Comparison of ENCODE assay signal across 8 mouse cellular contexts in the genomic region with DNA sequence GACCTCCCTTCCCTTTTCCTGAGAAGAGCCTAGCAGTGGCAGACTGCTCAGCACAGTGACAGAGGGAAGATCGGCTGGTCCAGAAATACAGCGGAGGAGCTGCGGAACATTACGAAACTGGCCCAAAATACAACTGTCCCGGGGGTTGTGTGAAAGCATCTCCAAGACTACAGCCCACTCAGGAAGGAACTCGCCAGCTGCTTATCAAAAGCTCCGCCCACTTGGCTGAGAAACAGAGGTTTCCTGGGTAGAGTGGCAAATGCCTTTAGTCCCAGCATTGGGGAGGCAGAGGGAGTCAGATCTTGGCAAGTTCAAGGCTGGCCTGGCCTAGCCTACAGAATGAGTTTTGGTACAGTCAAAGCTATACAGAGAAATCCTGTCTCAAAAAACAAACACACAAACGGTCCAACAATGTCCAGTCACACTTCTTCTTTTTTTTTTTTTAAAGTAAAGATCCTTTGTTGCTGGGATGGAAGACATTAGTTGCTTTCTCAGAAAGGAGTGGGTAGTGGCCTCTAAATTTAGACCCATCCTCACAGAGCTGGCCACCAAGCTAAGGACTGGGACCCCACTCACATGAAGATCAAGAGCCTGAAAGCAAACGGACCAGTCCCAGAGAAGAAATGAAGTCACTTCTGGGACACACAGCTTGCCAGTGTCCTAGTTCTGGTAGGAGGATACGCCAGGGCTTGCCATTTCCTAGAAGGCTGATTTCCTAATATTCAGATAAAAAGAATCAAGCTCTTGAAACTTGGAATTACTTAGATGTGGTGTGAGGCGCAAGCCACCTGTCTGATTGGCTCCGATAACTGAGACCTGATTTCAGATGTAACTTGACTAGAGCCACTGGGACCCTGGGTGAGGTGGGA. TPM values are rescaled to one million over a fixed set of nuclear protein-coding genes. Genes with fewer than 3 reads are reported as not detected.
DNase-seq lines count a peak whose midpoint lies in the region; ATAC-seq lines count a peak whose summit lies in the region.

No protein-coding gene starts in this region.

- ATAC-seq in frontal cortex, adult (ENCODE audit: low TSS enrichment) = peak; percentile 77
- no peak for ATAC-seq in hindbrain, embryonic 12.5 days (ENCODE audit: low FRiP score)
- ATAC-seq in stomach, embryonic 16.5 days (ENCODE audit: insufficient read depth, low FRiP score) = no peak

- peaks cover 9% of the 10 kb centered on the region; the same call in 1 of the 2 replicates for H3K36me3 ChIP-seq in hindbrain, embryonic 12.5 days
- no peaks in the 10 kb centered on the region for H3K36me3 ChIP-seq in macrophage (ENCODE audit: inconsistent target)
- no peaks in the 10 kb centered on the region; the same call in 1 of the 2 replicates for H3K36me3 ChIP-seq in stomach, embryonic 16.5 days (ENCODE audit: control insufficient read depth, insufficient read depth, low read length)

- H3K79me2 ChIP-seq in macrophage (ENCODE audit: inconsistent target) = peaks cover 92% of the 10 kb centered on the region

- H3K4me2 ChIP-seq in hindbrain, embryonic 12.5 days (replicated peaks) = no peak overlapping the region
- H3K4me2 ChIP-seq in stomach, embryonic 16.5 days (ENCODE audit: low read depth, low read length) = peak overlapping the region; percentile 9; the same call in 1 of the 2 replicates

- H3K27me3 ChIP-seq in hindbrain, embryonic 12.5 days = no peaks in the 10 kb centered on the region
- H3K27me3 ChIP-seq in stomach, embryonic 16.5 days (ENCODE audit: control insufficient read depth, insufficient read depth, low read length) = no peaks in the 10 kb centered on the region

- no peak overlapping the region for H3K9ac ChIP-seq in hindbrain, embryonic 12.5 days
- 0 out of 2 replicates have a peak overlapping the region, but pooled peaks have one; percentile 1 for H3K9ac ChIP-seq in stomach, embryonic 16.5 days (ENCODE audit: low read length)

- WGBS in hindbrain, embryonic 12.5 days = 69% methylated on average over 12 of the region's 12 CpGs
- WGBS in macrophage (ENCODE audit: missing documents) = 31% methylated on average over 12 of the region's 12 CpGs
- WGBS in stomach, embryonic 16.5 days = 66% methylated on average over 12 of the region's 12 CpGs

- no peaks in the 10 kb centered on the region for H3K9me3 ChIP-seq in hindbrain, embryonic 12.5 days (replicated peaks)
- no peaks in the 10 kb centered on the region for H3K9me3 ChIP-seq in stomach, embryonic 16.5 days (replicated peaks; ENCODE audit: control insufficient read depth, low read length)

- no peak overlapping the region for H3K4me3 ChIP-seq in hindbrain, embryonic 12.5 days
- no peak overlapping the region for H3K4me3 ChIP-seq in macrophage (ENCODE audit: inconsistent target)
- no peak overlapping the region for H3K4me3 ChIP-seq in stomach, embryonic 16.5 days (replicated peaks; ENCODE audit: low read length)

- peaks cover 74% of the 10 kb centered on the region for H3K4me1 ChIP-seq in hindbrain, embryonic 12.5 days
- peaks cover 45% of the 10 kb centered on the region for H3K4me1 ChIP-seq in stomach, embryonic 16.5 days (ENCODE audit: control insufficient read depth, insufficient read depth, low read length)

- DNase-seq in adrenal gland, adult (ENCODE audit: inconsistent age in 2 of 2, low spot score in 1 of 2) = peak; percentile 88 to 95
- no peak for DNase-seq in adrenal gland, postnatal 4 days (ENCODE audit: low spot score in 2 of 2)
- peak; percentile 91 for DNase-seq in adrenal gland, adult 2 months
- DNase-seq in left cerebral cortex, adult 8-10 months (ENCODE audit: low spot score in 2 of 2) = peak; percentile 64 to 92

- peak overlapping the region; percentile 7; the same call in 1 of the 2 replicates for H3K27ac ChIP-seq in hindbrain, embryonic 12.5 days
- H3K27ac ChIP-seq in macrophage = peak overlapping the region; percentile 35
- H3K27ac ChIP-seq in stomach, embryonic 16.5 days (ENCODE audit: low read length) = peak overlapping the region; percentile 44; the same call in 1 of the 2 replicates

RNA-seq across cellular contexts. Expression of gene Vps37b, which starts 12.5 kb away (rescaled TPM):
- total RNA-seq in adrenal gland, postnatal 4 days (2021) = 10 to 100 TPM; 61.4 to 64.1 TPM
- total RNA-seq in adrenal gland, adult 2 months (2021) = 100 to 1,000 TPM in 1 of 2 experiments, 10 to 100 TPM in 1; 65.8 to 146 TPM
- polyA plus RNA-seq in adrenal gland, adult 2 months (2012; rRNA removed) = 198 and 208 TPM in 2 replicates
- polyA plus RNA-seq in hindbrain, embryonic 12.5 days (2016; fragmentation: Nextera tagmentation; extraction: Ambion mirVana) = 70.8 and 78.6 TPM in 2 replicates
- 10 to 100 TPM; 35.5 to 47.5 (median 42.3) TPM for total RNA-seq in left cerebral cortex, adult 8-10 months (2022)
- total RNA-seq in macrophage (2018; cell fraction: chromatin; rRNA removed) = 10 to 100 TPM in 18 of 26 experiments, 1 to 10 TPM in 8; 2.8 to 36.2 (median 19.1) TPM
- total RNA-seq in macrophage (2018; cell fraction: cytosol; rRNA removed) = 10 to 100 TPM; 16.0 to 47.4 (median 23.1) TPM
- total RNA-seq in macrophage (2018; cell fraction: nucleus; rRNA removed) = 10 to 100 TPM; 11.7 to 48.2 (median 24.6) TPM
- 13.1 to 27.6 TPM (median 22.7 TPM) in 3 replicates for polyA plus RNA-seq in macrophage (2018)
- 39.6 and 44.4 TPM in 2 replicates for polyA plus RNA-seq in stomach, embryonic 16.5 days (2015; fragmentation: Nextera tagmentation; extraction: Ambion mirVana)

RNA-seq across cellular contexts. Expression of gene Hip1r, which starts 46.2 kb away (rescaled TPM):
- 10 to 100 TPM; 16.3 to 23.6 TPM for total RNA-seq in adrenal gland, postnatal 4 days (2021)
- total RNA-seq in adrenal gland, adult 2 months (2021) = 10 to 100 TPM; 16.4 to 19.3 TPM
- 6.5 and 10.4 TPM in 2 replicates for polyA plus RNA-seq in adrenal gland, adult 2 months (2012; rRNA removed)
- polyA plus RNA-seq in hindbrain, embryonic 12.5 days (2016; fragmentation: Nextera tagmentation; extraction: Ambion mirVana) = 14.4 and 20.4 TPM in 2 replicates
- 10 to 100 TPM; 59.9 to 72.4 (median 63.5) TPM for total RNA-seq in left cerebral cortex, adult 8-10 months (2022)
- total RNA-seq in macrophage (2018; cell fraction: chromatin; rRNA removed) = 1 to 10 TPM in 6 of 26 experiments, under 1 TPM in 19, not detected in 1; 0.13 to 3.3 (median 0.47) TPM
- total RNA-seq in macrophage (2018; cell fraction: cytosol; rRNA removed) = under 1 TPM; 0.03 to 0.86 (median 0.15) TPM
- 1 to 10 TPM in 6 of 26 experiments, under 1 TPM in 17, not detected in 3; 0.07 to 2.4 (median 0.52) TPM for total RNA-seq in macrophage (2018; cell fraction: nucleus; rRNA removed)
- polyA plus RNA-seq in macrophage (2018) = 0.04 to 0.47 TPM (median 0.21 TPM) in 3 replicates
- polyA plus RNA-seq in stomach, embryonic 16.5 days (2015; fragmentation: Nextera tagmentation; extraction: Ambion mirVana) = 31.2 and 35.2 TPM in 2 replicates

Comparison
In these comparisons a context has a peak if more than half of its experiments do, and no peak if none do; other contexts are left out.
1. DNase-seq: peak in adrenal gland, adult (2 of 2), adrenal gland, adult 2 months (single experiment) and left cerebral cortex, adult 8-10 months (2 of 2); none in adrenal gland, postnatal 4 days (0 of 2).
2. Peak in every context shown above with its lines, with median percentiles within 50 percentile points of each other: H3K27ac ChIP-seq.